Mouse (Mus musculus) thymus, adult 2 months (tissue): ENCODE results near the gene R3hdm1.

Experiments
- CTCF ChIP-seq: fragments of 200-500 bp; IDR thresholded peaks from 2 replicates; pipeline ENCODE4 v1.5.1; 2012; ENCODE audit warnings: mild to moderate bottlenecking, control low read depth, low read length, moderate library complexity, borderline replicate concordance; ENCODE audit not compliant: control insufficient read depth, poor library complexity, insufficient read depth; ENCODE audit errors: extremely low read depth
- POLR2A ChIP-seq: fragments of 200-500 bp; IDR thresholded peaks from 2 replicates; pipeline ENCODE4 v1.6.1; 2012; ENCODE audit warnings: mild to moderate bottlenecking, low read length, control low read depth, moderate library complexity; ENCODE audit not compliant: control insufficient read depth, poor library complexity, insufficient read depth; ENCODE audit errors: extremely low read depth

DNA sequence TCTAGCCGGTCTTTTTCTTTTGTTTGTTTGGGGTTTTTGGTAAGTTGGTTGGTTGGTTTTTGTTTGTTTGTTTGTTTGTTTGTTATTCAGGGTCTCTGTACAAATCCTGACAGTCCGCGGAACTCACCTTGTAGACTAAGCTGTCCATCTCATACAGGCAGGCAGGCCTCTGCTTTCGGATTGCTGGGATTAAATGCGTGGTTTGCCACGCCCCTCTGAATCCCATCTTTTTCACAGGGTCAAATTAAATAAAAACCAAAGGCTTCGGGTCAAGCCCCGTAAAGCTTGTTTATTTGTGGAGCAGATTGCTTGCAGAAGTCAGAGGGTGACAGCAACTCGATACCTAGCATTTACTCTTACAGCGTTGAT lies 140.5 kb downstream of the R3hdm1 start, which contains the start of gene Ubxn4:
- no peak for TF ChIP-seq CTCF
- TF ChIP-seq POLR2A: no peak
